Mouse (Mus musculus): ENCODE data around the gene Tmem259.

DNA sequence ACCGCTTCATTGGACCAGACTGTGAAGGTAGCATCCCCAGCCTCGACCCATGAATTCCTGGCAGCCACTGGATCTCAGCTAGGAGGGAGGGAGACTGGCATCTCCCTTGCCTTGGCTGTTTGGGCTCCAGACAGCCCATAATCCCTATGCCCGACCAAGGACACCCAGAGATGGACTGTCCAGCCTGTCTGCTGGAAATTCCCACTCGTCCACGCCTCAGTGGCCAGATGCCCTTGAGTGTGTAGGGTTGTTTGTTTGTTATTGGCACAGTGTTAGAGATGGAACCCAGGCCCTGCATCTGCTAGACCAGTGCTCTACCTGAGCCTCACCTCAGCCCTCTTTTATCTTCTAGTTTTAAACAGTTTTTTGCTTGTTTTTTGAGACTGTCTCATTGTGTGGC lies 18.8 kb downstream of the Tmem259 start:
- no peak for TF ChIP-seq ZC3H11A (IDR thresholded peaks at IDR 0.05; ENCODE audit: borderline replicate concordance, low read depth, low read length)
- TF ChIP-seq HCFC1 (IDR thresholded peaks at IDR 0.05; ENCODE audit: borderline replicate concordance, insufficient read depth, low read length) = no peak
- TF ChIP-seq MAFK (IDR thresholded peaks at IDR 0.05; ENCODE audit: insufficient read depth, low read depth, low read length) = no peak

All from ES-E14 (cell line).